Mouse (Mus musculus): ENCODE measurements around the gene Agrn.
"Not testable (repeated sequence)": the region's sequence is repeated elsewhere in the genome, so short reads cannot be mapped to it uniquely, and the experiment has no call there.

- not testable (repeated sequence) for TF ChIP-seq CTCF (IDR thresholded peaks at IDR 0.05; ENCODE audit: insufficient read depth, low read length); POLR2A (IDR thresholded peaks at IDR 0.05; ENCODE audit: borderline replicate concordance, extremely low read depth, low read depth, low read length)
These were observed 46.4 kb downstream of the Agrn start for GRCm38 (mm10) chr4:156150887-156151286.

All from lung, adult 2 months (tissue).